Mouse (Mus musculus) E14TG2a.4 (cell line): ENCODE results near the gene Rexo1.

Experiments
- CTCF ChIP-seq: conservative IDR thresholded peaks from 2 replicates; pipeline ENCODE4 v1.5.1; 2014; ENCODE audit warnings: low read length
- POU5F1 ChIP-seq: IDR thresholded peaks from 2 replicates; pipeline ENCODE4 v1.6.1; 2014; ENCODE audit warnings: low read length, borderline replicate concordance

DNA sequence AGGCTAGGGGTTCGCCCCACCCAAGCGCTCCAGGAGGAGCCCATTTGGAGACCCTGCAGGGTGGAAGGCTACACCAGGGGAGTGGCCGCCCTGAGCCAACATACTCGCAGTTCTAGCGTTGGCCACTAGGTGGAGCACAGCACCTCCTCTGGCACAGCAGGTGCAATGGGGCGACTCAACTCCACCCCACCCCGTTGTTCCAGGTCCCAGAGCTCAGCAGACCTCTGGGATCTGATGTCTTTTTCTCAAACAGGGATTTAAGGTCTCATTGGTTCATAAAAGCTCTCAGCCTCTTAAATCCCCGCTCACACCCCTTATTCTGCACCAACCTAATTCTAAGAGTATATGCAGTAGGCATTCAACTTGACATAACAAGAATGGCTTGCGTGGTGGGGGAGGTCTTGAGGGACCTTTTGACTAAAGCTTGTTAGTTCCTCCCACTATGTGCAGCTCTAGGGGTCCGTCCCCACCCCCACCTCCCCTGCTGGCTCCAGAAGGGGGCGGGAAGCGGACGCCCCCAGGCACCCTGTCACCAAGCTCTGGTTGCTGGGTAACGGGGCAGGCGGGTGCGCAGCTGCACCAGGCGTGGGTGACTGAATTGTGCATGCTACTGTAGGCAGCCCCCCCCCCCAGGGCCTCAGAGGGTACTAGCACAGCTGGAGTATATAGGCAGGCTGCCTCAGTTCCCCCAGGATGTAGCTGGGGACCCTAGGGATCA is 5.2 kb upstream of the Rexo1 start:
- TF ChIP-seq CTCF (peak; percentile 90), POU5F1 (no peak)
